Mouse (Mus musculus) kidney, embryonic 14.5 days (tissue): ENCODE data around the gene AI481877. TPM values are rescaled to one million over a fixed set of nuclear protein-coding genes. Genes with fewer than 3 reads are reported as not detected.

Experiments used
- ATAC-seq: fragments of 200-750 bp; cut with Nextera tagmentation; 2 replicates; pipeline ENCODE4 v1.8.0; 2017; ENCODE audit warnings: moderate number of reproducible peaks, mild to moderate bottlenecking, moderate TSS enrichment, moderate library complexity; ENCODE audit not compliant: low FRiP score, low TSS enrichment
- H3K27ac ChIP-seq: fragments of 300-500 bp; sonication (generic); 2 replicates; pipeline ENCODE4 v1.5.1; 2014; ENCODE audit warnings: low read depth, mild to moderate bottlenecking, low read length, moderate library complexity, mixed read lengths
- H3K27me3 ChIP-seq: fragments of 300-500 bp; sonication (generic); 2 replicates; pipeline ENCODE4 v1.6.1; 2014; ENCODE audit warnings: mild to moderate bottlenecking, low read length; ENCODE audit not compliant: control insufficient read depth, insufficient read depth
- H3K36me3 ChIP-seq: fragments of 300-500 bp; sonication (generic); 2 replicates; pipeline ENCODE4 v1.6.1; 2014; ENCODE audit warnings: low read length, mixed read lengths; ENCODE audit not compliant: control insufficient read depth, insufficient read depth
- H3K4me1 ChIP-seq: fragments of 300-500 bp; sonication (generic); 2 replicates; pipeline ENCODE4 v1.6.1; 2014; ENCODE audit warnings: low read length, mixed read lengths; ENCODE audit not compliant: control insufficient read depth, insufficient read depth
- H3K4me2 ChIP-seq: fragments of 300-500 bp; sonication (generic); replicated peaks from 2 replicates; pipeline ENCODE4 v1.6.1; 2014; ENCODE audit warnings: low read depth, mild to moderate bottlenecking, low read length
- H3K4me3 ChIP-seq: fragments of 300-500 bp; sonication (generic); 2 replicates; pipeline ENCODE4 v1.5.1; 2014; ENCODE audit warnings: mild to moderate bottlenecking, low read length
- H3K9ac ChIP-seq: fragments of 300-500 bp; sonication (generic); 2 replicates; pipeline ENCODE4 v1.6.1; 2014; ENCODE audit warnings: low read depth, mild to moderate bottlenecking, low read length, moderate library complexity
- H3K9me3 ChIP-seq: fragments of 300-500 bp; sonication (generic); 2 replicates; pipeline ENCODE4 v1.6.1; 2016; ENCODE audit warnings: low read length; ENCODE audit not compliant: control insufficient read depth
- WGBS: fragments of 180-500 bp; shearing (Covaris S2); extraction: QIAGEN DNeasy Blood & Tissue Kit; methylation state at CpG from one replicate; pipeline ENCODE4 v1.1.7; 2014; 5-methylcytosine and 5-hydroxymethylcytosine counted together
- polyA plus RNA-seq: library from polyadenylated mRNA; unstranded; fragments of >200 nt; fragmentation: Nextera tagmentation; extraction: Ambion mirVana; gene quantifications from 2 replicates; pipeline ENCODE4 v1.2.1, GENCODE M21; 2014

AI481877 gene
- polyA plus RNA-seq, 1 experiment from 2014 or later, result not detected

- Histone ChIP-seq H3K27me3 (no peaks in the 10 kb centered on the region), H3K4me3 (no peak overlapping the region), H3K9ac (no peak overlapping the region), H3K27ac (no peak overlapping the region), H3K4me2 (no peak overlapping the region), H3K9me3 (no peaks in the 10 kb centered on the region), H3K4me1 (no peaks in the 10 kb centered on the region), H3K36me3 (no peaks in the 10 kb centered on the region)
- no peak for ATAC-seq
- WGBS, result 57% methylated on average over 5 of the region's 5 CpGs
These were observed 12.1 kb upstream of the AI481877 start for GRCm38 (mm10) chr4:59150907-59151306.

- no peak overlapping the region for H3K27ac ChIP-seq
- no peaks in the 10 kb centered on the region for H3K9me3 ChIP-seq
- H3K4me2 ChIP-seq, result no peak overlapping the region
- no peaks in the 10 kb centered on the region for H3K4me1 ChIP-seq
- WGBS, result 79% methylated on average over 5 of the region's 5 CpGs
- H3K4me3 ChIP-seq, result no peak overlapping the region
- no peak overlapping the region for H3K9ac ChIP-seq
- H3K36me3 ChIP-seq, result no peaks in the 10 kb centered on the region
- ATAC-seq, result no peak
- no peaks in the 10 kb centered on the region for H3K27me3 ChIP-seq
These were observed 10.3 kb upstream of the AI481877 start for GRCm38 (mm10) chr4:59149043-59149442.

GRCm38 (mm10) chr4:59128935-59129334, 9.8 kb downstream of the AI481877 start:
- Histone ChIP-seq H3K9ac (no peak overlapping the region), H3K27ac (no peak overlapping the region), H3K4me1 (no peaks in the 10 kb centered on the region), H3K36me3 (no peaks in the 10 kb centered on the region), H3K27me3 (no peaks in the 10 kb centered on the region), H3K4me2 (no peak overlapping the region), H3K4me3 (no peak overlapping the region), H3K9me3 (no peaks in the 10 kb centered on the region)
- no peak for ATAC-seq
- WGBS, result 78% methylated on average over 4 of the region's 4 CpGs

- Histone ChIP-seq H3K36me3 (no peaks in the 10 kb centered on the region), H3K9me3 (no peaks in the 10 kb centered on the region), H3K4me2 (no peak overlapping the region), H3K9ac (no peak overlapping the region), H3K4me1 (no peaks in the 10 kb centered on the region), H3K27ac (no peak overlapping the region), H3K27me3 (no peaks in the 10 kb centered on the region), H3K4me3 (no peak overlapping the region)
- ATAC-seq, result no peak
- 73% methylated on average over 1 of the region's 1 CpGs for WGBS
These were observed 13.7 kb downstream of the AI481877 start for GRCm38 (mm10) chr4:59125053-59125452.

- Histone ChIP-seq H3K9me3 (no peaks in the 10 kb centered on the region), H3K4me2 (no peak overlapping the region), H3K9ac (no peak overlapping the region), H3K4me3 (no peak overlapping the region), H3K4me1 (no peaks in the 10 kb centered on the region), H3K27me3 (no peaks in the 10 kb centered on the region), H3K27ac (no peak overlapping the region), H3K36me3 (no peaks in the 10 kb centered on the region)
- ATAC-seq, result no peak
These were observed 15.2 kb downstream of the AI481877 start for GRCm38 (mm10) chr4:59123557-59123956.

- no peaks in the 10 kb centered on the region for H3K27me3 ChIP-seq
- no peak for ATAC-seq
- H3K9me3 ChIP-seq, result no peaks in the 10 kb centered on the region
- no peak overlapping the region for H3K4me2 ChIP-seq
- no peak overlapping the region for H3K27ac ChIP-seq
- H3K36me3 ChIP-seq, result no peaks in the 10 kb centered on the region
- H3K4me1 ChIP-seq, result no peaks in the 10 kb centered on the region
- H3K4me3 ChIP-seq, result no peak overlapping the region
- H3K9ac ChIP-seq, result no peak overlapping the region
- 94% methylated on average over 24 of the region's 24 CpGs for WGBS
These were observed 20.9 kb downstream of the AI481877 start for GRCm38 (mm10) chr4:59117644-59118495.

GRCm38 (mm10) chr4:59108721-59109120, 30.1 kb downstream of the AI481877 start:
- Histone ChIP-seq H3K27me3 (no peaks in the 10 kb centered on the region), H3K9ac (no peak overlapping the region), H3K27ac (no peak overlapping the region), H3K4me1 (no peaks in the 10 kb centered on the region), H3K4me3 (no peak overlapping the region), H3K9me3 (no peaks in the 10 kb centered on the region), H3K4me2 (no peak overlapping the region), H3K36me3 (no peaks in the 10 kb centered on the region)
- 85% methylated on average over 4 of the region's 4 CpGs for whole genome bisulfite sequencing
- ATAC-seq, result no peak

GRCm38 (mm10) chr4:59107886-59108285, 30.9 kb downstream of the AI481877 start:
- Histone ChIP-seq H3K4me2 (no peak overlapping the region), H3K27ac (no peak overlapping the region), H3K27me3 (no peaks in the 10 kb centered on the region), H3K4me3 (no peak overlapping the region), H3K4me1 (no peaks in the 10 kb centered on the region), H3K9me3 (no peaks in the 10 kb centered on the region), H3K9ac (no peak overlapping the region), H3K36me3 (no peaks in the 10 kb centered on the region)
- WGBS, result 57% methylated on average over 2 of the region's 2 CpGs
- ATAC-seq, result no peak

- no peak for ATAC-seq
- H3K4me1 ChIP-seq, result no peaks in the 10 kb centered on the region
- H3K4me2 ChIP-seq, result no peak overlapping the region
- H3K9ac ChIP-seq, result no peak overlapping the region
- H3K4me3 ChIP-seq, result no peak overlapping the region
- 75% methylated on average over 5 of the region's 5 CpGs for WGBS
- no peaks in the 10 kb centered on the region for H3K9me3 ChIP-seq
- no peaks in the 10 kb centered on the region for H3K27me3 ChIP-seq
- no peaks in the 10 kb centered on the region for H3K36me3 ChIP-seq
- no peak overlapping the region for H3K27ac ChIP-seq
These were observed 32.1 kb downstream of the AI481877 start for GRCm38 (mm10) chr4:59106661-59107060.
